Mouse (Mus musculus) midbrain, postnatal 0 days (tissue): ENCODE data around the gene Gpn1. TPM values are rescaled to one million over a fixed set of nuclear protein-coding genes. Genes with fewer than 3 reads are reported as not detected.

Experiments used
- ATAC-seq: fragments of 200-750 bp; cut with Nextera tagmentation; 2 replicates; pipeline ENCODE4 v1.8.0; 2017; ENCODE audit warnings: moderate number of reproducible peaks, mild to moderate bottlenecking, moderate TSS enrichment, moderate library complexity; ENCODE audit not compliant: low FRiP score
- DNase-seq: peaks from one replicate; pipeline ENCODE4 v3.0.0-alpha.2; 2015; ENCODE audit warnings: low spot score
- H3K27ac ChIP-seq: fragments of 300-500 bp; sonication (generic); 2 replicates; pipeline ENCODE4 v1.5.1; 2014; ENCODE audit warnings: low read depth, mild to moderate bottlenecking, low read length, mixed read lengths
- H3K27me3 ChIP-seq: fragments of 300-500 bp; sonication (generic); 2 replicates; pipeline ENCODE4 v1.6.1; 2014; ENCODE audit warnings: low read length, control low read depth, mixed read lengths; ENCODE audit not compliant: insufficient read depth
- H3K36me3 ChIP-seq: fragments of 300-500 bp; sonication (generic); 2 replicates; pipeline ENCODE4 v1.6.1; 2014; ENCODE audit warnings: low read length, control low read depth, mixed read lengths; ENCODE audit not compliant: insufficient read depth
- H3K4me1 ChIP-seq: fragments of 300-500 bp; sonication (generic); 2 replicates; pipeline ENCODE4 v1.6.1; 2014; ENCODE audit warnings: mild to moderate bottlenecking, control low read depth, antibody characterized with exemption, low read length, mixed read lengths; ENCODE audit not compliant: insufficient read depth
- H3K4me2 ChIP-seq: fragments of 300-500 bp; sonication (generic); 2 replicates; pipeline ENCODE4 v1.6.1; 2014; ENCODE audit warnings: low read depth, mild to moderate bottlenecking, low read length, mixed read lengths; ENCODE audit not compliant: poor library complexity, severe bottlenecking
- H3K4me3 ChIP-seq: fragments of 300-500 bp; sonication (generic); 2 replicates; pipeline ENCODE4 v1.5.1; 2014; ENCODE audit warnings: low read depth, mild to moderate bottlenecking, low read length, moderate library complexity
- H3K9ac ChIP-seq: fragments of 300-500 bp; sonication (generic); replicated peaks from 2 replicates; pipeline ENCODE4 v1.6.1; 2014; ENCODE audit warnings: mild to moderate bottlenecking, low read length, moderate library complexity, mixed read lengths; ENCODE audit not compliant: poor library complexity, severe bottlenecking
- H3K9me3 ChIP-seq: fragments of 300-500 bp; sonication (generic); 2 replicates; pipeline ENCODE4 v1.6.1; 2016; ENCODE audit warnings: low read length, control low read depth
- CTCF ChIP-seq: IDR thresholded peaks from 2 replicates; pipeline ENCODE4 v1.5.1; 2016; ENCODE audit warnings: antibody characterized with exemption, mild to moderate bottlenecking
- WGBS: fragments of 180-500 bp; shearing (Covaris S2); extraction: QIAGEN DNeasy Blood & Tissue Kit; methylation state at CpG from one replicate; pipeline ENCODE4 v1.1.7; 2014; 5-methylcytosine and 5-hydroxymethylcytosine counted together
- polyA plus RNA-seq: library from polyadenylated mRNA; unstranded; fragments of >200 nt; fragmentation: Nextera tagmentation; extraction: Ambion mirVana; gene quantifications from 2 replicates; pipeline ENCODE4 v1.2.1, GENCODE M21; 2015
- total RNA-seq: library from RNA; depleted of rRNA; stranded (reverse); fragments of >200 nt; gene quantifications from 2 replicates; pipeline ENCODE4 v1.2.3, GENCODE M21; 2014

The Gpn1 gene
- total and polyA plus RNA-seq, 2 experiments from 2014 or later = 35.2 to 62.7 TPM

GRCm38 (mm10) chr5:31467798-31468197 is 26.7 kb upstream of the Gpn1 start:
- Histone ChIP-seq H3K27ac (no peak overlapping the region), H3K36me3 (peaks cover 51% of the 10 kb centered on the region), H3K9ac (no peak overlapping the region), H3K27me3 (no peaks in the 10 kb centered on the region), H3K4me1 (no peaks in the 10 kb centered on the region), H3K4me3 (no peak overlapping the region), H3K9me3 (no peaks in the 10 kb centered on the region), H3K4me2 (no peak overlapping the region)
- ATAC-seq (no peak), DNase-seq (no peak)
- TF ChIP-seq CTCF = no peak
- WGBS = 95% methylated on average over 3 of the region's 3 CpGs

GRCm38 (mm10) chr5:31469711-31470110 is 24.8 kb upstream of the Gpn1 start:
- Histone ChIP-seq H3K4me2 (no peak overlapping the region), H3K27me3 (no peaks in the 10 kb centered on the region), H3K4me1 (no peaks in the 10 kb centered on the region), H3K9me3 (no peaks in the 10 kb centered on the region), H3K27ac (no peak overlapping the region), H3K4me3 (no peak overlapping the region), H3K9ac (no peak overlapping the region), H3K36me3 (peaks cover 69% of the 10 kb centered on the region)
- 94% methylated on average over 6 of the region's 6 CpGs for WGBS
- ATAC-seq (no peak), DNase-seq (no peak)
- TF ChIP-seq CTCF = no peak

- H3K36me3 ChIP-seq = peaks cover 70% of the 10 kb centered on the region
- H3K27ac ChIP-seq = no peak overlapping the region
- H3K4me2 ChIP-seq = no peak overlapping the region
- H3K4me1 ChIP-seq = no peaks in the 10 kb centered on the region
- no peak for ATAC-seq
- WGBS = 80% methylated on average over 7 of the region's 7 CpGs
- no peak overlapping the region for H3K4me3 ChIP-seq
- no peak overlapping the region for H3K9ac ChIP-seq
- peak; percentile 27 for DNase-seq
- peak; percentile 73 for TF ChIP-seq CTCF
- no peaks in the 10 kb centered on the region for H3K9me3 ChIP-seq
- H3K27me3 ChIP-seq = no peaks in the 10 kb centered on the region
Measured at GRCm38 (mm10) chr5:31470334-31470733, 24.2 kb upstream of the Gpn1 start.

- Histone ChIP-seq H3K36me3 (peaks cover 62% of the 10 kb centered on the region), H3K4me3 (no peak overlapping the region), H3K4me1 (no peaks in the 10 kb centered on the region), H3K27me3 (no peaks in the 10 kb centered on the region), H3K27ac (no peak overlapping the region), H3K4me2 (no peak overlapping the region), H3K9me3 (no peaks in the 10 kb centered on the region), H3K9ac (no peak overlapping the region)
- ATAC-seq (no peak), DNase-seq (no peak)
- 96% methylated on average over 4 of the region's 4 CpGs for WGBS
- no peak for TF ChIP-seq CTCF
Measured at GRCm38 (mm10) chr5:31480536-31480935, 14.0 kb upstream of the Gpn1 start.

DNA sequence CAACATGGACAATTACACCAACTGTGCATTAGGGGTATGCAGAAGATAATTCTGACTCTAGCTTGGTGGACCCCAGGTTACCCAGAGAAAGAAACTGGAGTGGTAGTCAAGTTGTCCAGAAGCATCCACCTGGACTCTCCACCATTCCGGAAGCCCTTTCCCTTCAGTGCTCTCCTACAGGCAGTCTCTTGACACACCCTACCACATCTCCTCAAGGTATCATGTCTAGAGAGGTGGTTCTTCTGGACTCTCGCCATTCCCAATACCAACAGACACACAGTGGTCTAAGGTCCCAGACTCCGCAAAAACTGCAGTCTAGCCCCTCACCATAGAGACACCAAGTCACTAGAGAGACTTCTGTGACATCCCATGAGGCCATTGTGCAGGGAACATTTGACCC is 9.1 kb upstream of the Gpn1 start, which contains the start of gene 4930548H24Rik:
Gene 4930548H24Rik (plus strand): TSS at position 301 of the 400 bp plus-strand sequence.
- Histone ChIP-seq H3K9me3 (no peaks in the 10 kb centered on the region), H3K27me3 (no peaks in the 10 kb centered on the region), H3K36me3 (peaks cover 21% of the 10 kb centered on the region), H3K4me3 (no peak within 1 kb of the TSS), H3K4me2 (no peak within 1 kb of the TSS), H3K27ac (no peak within 1 kb of the TSS), H3K9ac (no peak within 1 kb of the TSS), H3K4me1 (no peaks in the 10 kb centered on the region)
- ATAC-seq (no peak), DNase-seq (no peak)
- TF ChIP-seq CTCF = no peak
- 97% methylated on average over 3 of the region's 3 CpGs for WGBS

DNA sequence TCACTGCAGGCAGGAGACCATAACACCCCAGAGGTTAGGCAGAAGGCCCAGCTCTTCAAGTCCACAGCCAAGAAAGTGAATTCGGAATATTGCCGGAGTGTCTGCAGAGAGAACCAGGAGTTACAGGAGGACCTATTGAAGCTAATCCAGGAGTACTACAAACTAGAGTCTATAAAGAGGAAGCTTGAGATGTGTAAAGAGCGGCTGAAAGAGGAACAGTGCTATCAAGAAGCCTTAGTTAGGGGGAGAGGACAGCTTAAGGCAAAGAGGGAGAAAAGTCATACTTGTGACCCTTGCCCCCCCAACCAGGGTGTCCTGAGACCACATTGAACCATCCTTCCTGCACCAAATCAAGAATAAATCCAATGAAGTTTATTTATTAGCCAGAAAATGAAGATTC is 6.7 kb upstream of the Gpn1 start:
- TF ChIP-seq CTCF = no peak
- no peak overlapping the region for H3K9ac ChIP-seq
- H3K27ac ChIP-seq = no peak overlapping the region
- H3K4me1 ChIP-seq = no peaks in the 10 kb centered on the region
- no peaks in the 10 kb centered on the region for H3K9me3 ChIP-seq
- H3K4me2 ChIP-seq = no peak overlapping the region
- no peak overlapping the region for H3K4me3 ChIP-seq
- 0 out of 2 replicates have a peak, but pooled peaks cover 6% of the 10 kb centered on the region for H3K36me3 ChIP-seq
- ATAC-seq = no peak
- 95% methylated on average over 3 of the region's 3 CpGs for WGBS
- no peak for DNase-seq
- H3K27me3 ChIP-seq = no peaks in the 10 kb centered on the region
